Mouse (Mus musculus): ENCODE measurements around the gene Kdm5a.

DNA sequence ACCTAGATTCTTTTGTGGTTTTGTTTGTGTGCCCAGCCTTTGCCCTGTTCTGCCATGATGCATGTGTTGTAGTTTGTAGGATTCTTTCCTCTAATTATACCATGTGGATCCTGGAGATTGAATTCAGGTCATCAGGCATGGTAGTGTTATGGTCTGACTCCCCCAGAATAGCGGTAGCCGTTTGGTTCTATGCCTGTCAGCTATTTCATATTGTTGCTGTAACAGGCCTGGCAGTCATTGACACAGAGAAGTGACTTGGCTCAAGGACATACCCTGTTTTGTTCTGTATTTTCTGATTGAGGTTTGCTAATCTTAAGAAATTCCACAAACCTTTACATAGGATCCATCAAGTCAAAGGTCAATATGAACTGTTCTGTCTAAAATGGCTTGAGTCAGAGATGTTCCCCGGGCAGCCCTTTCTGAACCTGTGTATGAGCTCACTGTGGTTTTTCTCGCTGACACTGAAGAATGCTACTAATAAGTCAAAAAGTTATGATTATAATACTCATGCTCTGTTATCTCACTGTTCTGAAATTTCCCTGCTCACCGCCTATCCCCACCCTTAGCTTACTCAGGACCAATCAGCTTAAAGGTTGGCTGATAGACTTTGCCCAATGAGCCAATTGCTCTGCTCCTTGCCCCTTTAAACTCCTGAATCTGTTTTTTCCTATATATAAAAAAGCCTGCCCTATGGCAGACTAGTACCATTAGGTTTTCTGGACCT lies 31.9 kb downstream of the Kdm5a start:
- TF ChIP-seq EP300 (IDR thresholded peaks at IDR 0.05; ENCODE audit: insufficient read depth, low read depth, low read length): no peak
- TF ChIP-seq CTCF (IDR thresholded peaks at IDR 0.05; ENCODE audit: low read depth, low read length): no peak
